Comparison of ENCODE assay signal across 8 mouse cellular contexts in the genomic region with DNA sequence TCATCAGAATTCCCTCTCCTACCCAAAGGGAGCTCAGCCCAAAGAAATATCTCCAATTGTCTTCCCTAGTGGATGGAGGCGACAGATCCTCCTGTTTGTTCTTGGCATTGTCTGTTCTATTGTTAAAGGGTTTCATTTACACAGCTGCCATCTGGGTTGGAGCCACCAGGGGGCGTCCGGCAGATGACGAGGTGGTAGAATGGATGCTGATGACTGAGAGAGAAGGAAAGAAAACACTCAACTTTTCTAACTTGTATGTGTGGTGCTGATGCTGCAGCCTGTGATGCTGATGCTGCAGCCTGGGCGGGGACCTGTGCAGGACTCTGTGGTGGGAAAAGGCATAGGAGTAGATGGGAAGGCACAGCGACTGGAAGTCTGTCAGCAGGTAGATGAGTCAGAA. TPM values are rescaled to one million over a fixed set of nuclear protein-coding genes. Genes with fewer than 3 reads are reported as not detected.
DNase-seq lines count a peak whose midpoint lies in the region; ATAC-seq and TF ChIP-seq lines count a peak whose summit lies in the region.

No protein-coding gene starts in this region.

- no peaks in the 10 kb centered on the region for H3K9me3 ChIP-seq in E14TG2a.4 (ENCODE audit: low read length)
- no peaks in the 10 kb centered on the region for H3K9me3 ChIP-seq in forebrain, embryonic 13.5 days (replicated peaks)

- no peak overlapping the region for H3K9ac ChIP-seq in forebrain, embryonic 13.5 days

- peaks cover 6% of the 10 kb centered on the region; the same call in 1 of the 2 replicates for H3K4me1 ChIP-seq in E14TG2a.4 (replicated peaks; ENCODE audit: low read depth, low read length)
- H3K4me1 ChIP-seq in forebrain, embryonic 13.5 days = peaks cover 6% of the 10 kb centered on the region

- peak; percentile 90 for TF ChIP-seq CTCF in E14TG2a.4 (conservative IDR thresholded peaks at IDR 0.05; ENCODE audit: low read length)

- ATAC-seq in forebrain, embryonic 13.5 days = peak; percentile 52; the same call in 1 of the 2 replicates
- peak; percentile 71 to 75 for ATAC-seq in hematopoietic stem cell, adult 5-6 weeks (replicated peaks in 1 of 2; ENCODE audit: insufficient read depth in 1 of 2, low FRiP score in 2 of 2, low TSS enrichment in 1 of 2, low read depth in 1 of 2, poor library complexity in 2 of 2, severe bottlenecking in 2 of 2)

- DNase-seq in B cell, adult 2 months = peak; percentile 82 to 84
- DNase-seq in c-Kit-positive CD71-negative TER-119-negative erythroid progenitor cells, embryonic 14.5 days (ENCODE audit: low read depth) = peak; percentile 51
- peak; percentile 71 for DNase-seq in left cerebral cortex, postnatal 4 days
- peak; percentile 49 for DNase-seq in ovary, postnatal 14 days (ENCODE audit: low spot score)
- no peak for DNase-seq in yolk sac, embryonic 10.5 days (ENCODE audit: low spot score)

- no peaks in the 10 kb centered on the region for H3K36me3 ChIP-seq in E14TG2a.4 (ENCODE audit: insufficient read depth, low read length)
- H3K36me3 ChIP-seq in forebrain, embryonic 13.5 days (ENCODE audit: poor library complexity, severe bottlenecking) = no peaks in the 10 kb centered on the region

- H3K27ac ChIP-seq in forebrain, embryonic 13.5 days = no peak overlapping the region

- no peak overlapping the region for H3K4me2 ChIP-seq in forebrain, embryonic 13.5 days

- H3K27me3 ChIP-seq in E14TG2a.4 (ENCODE audit: insufficient read depth, low read length) = peaks cover 3% of the 10 kb centered on the region; the same call in 1 of the 2 replicates
- H3K27me3 ChIP-seq in forebrain, embryonic 13.5 days = no peaks in the 10 kb centered on the region

- 27% methylated on average over 6 of the region's 6 CpGs for WGBS in forebrain, embryonic 13.5 days

- intact Hi-C loops in left cerebral cortex, postnatal 4 days (cut with DNase I) = no loop called here

- no peak overlapping the region for H3K4me3 ChIP-seq in E14TG2a.4 (replicated peaks; ENCODE audit: low read length)
- H3K4me3 ChIP-seq in forebrain, embryonic 13.5 days = no peak overlapping the region

RNA-seq across cellular contexts. Expression of a gene that starts 14.8 kb away (rescaled TPM):
- 2.2 and 3.1 TPM in 2 replicates for polyA plus RNA-seq in forebrain, embryonic 13.5 days (2015; fragmentation: Nextera tagmentation; extraction: Ambion mirVana)
- total RNA-seq in hematopoietic stem cell, adult 5-6 weeks (2017) = not detected in 2 replicates
- 1 to 10 TPM in 1 of 2 experiments, under 1 TPM in 1; 0.56 to 1.3 TPM for total RNA-seq in left cerebral cortex, postnatal 4 days (2021)

RNA-seq across cellular contexts. Expression of a gene that starts 42.7 kb away (rescaled TPM):
- 1.1 and 1.2 TPM in 2 replicates for polyA plus RNA-seq in forebrain, embryonic 13.5 days (2015; fragmentation: Nextera tagmentation; extraction: Ambion mirVana)
- total RNA-seq in hematopoietic stem cell, adult 5-6 weeks (2017) = 0.30 and 1.2 TPM in 2 replicates
- 1 to 10 TPM; 1.2 to 1.4 TPM for total RNA-seq in left cerebral cortex, postnatal 4 days (2021)
